Mouse (Mus musculus) megakaryocyte, embryonic 14.5 days (primary cell): ENCODE results near the gene Efcab14.

Experiments used
- FLI1 ChIP-seq: IDR thresholded peaks from 2 replicates; pipeline ENCODE4 v1.6.1; 2012; ENCODE audit warnings: low read length, inconsistent platforms, mixed read lengths
- GATA1 ChIP-seq: IDR thresholded peaks from 3 replicates; pipeline ENCODE4 v1.6.1; 2012; ENCODE audit warnings: mixed read lengths, low read length, inconsistent platforms, borderline replicate concordance

DNA sequence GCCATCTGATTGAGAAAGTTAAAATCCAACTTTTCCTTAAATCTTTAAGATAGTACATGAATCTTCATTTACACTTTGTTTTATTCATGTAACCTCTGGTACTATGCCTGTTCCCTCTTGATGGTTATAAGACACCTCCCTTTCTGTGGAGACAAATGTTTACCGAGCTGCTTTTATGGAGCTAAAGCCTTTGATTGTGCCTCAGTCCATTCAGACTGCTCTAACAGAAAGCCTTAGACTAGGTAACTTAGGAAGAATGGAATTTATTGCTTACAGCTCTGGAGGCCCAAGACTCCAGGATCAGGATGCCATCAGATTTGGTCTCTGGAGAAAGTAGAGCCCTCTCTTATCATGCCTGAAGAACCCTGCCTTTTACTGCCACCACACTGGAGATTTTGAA lies 10.6 kb downstream of the Efcab14 start:
- TF ChIP-seq FLI1 (no peak), GATA1 (no peak)
